In genomic region chr12:24709831-24710508, GRCm38 (mm10) we compare ENCODE assay signal across 7 mouse cellular contexts. TPM values are rescaled to one million over a fixed set of nuclear protein-coding genes. Genes with fewer than 3 reads are reported as not detected.
A peak's percentile ranks its signal among the peaks of the same experiment; 100 is the strongest.
DNase-seq lines count a peak whose midpoint lies in the region; ATAC-seq and TF ChIP-seq lines count a peak whose summit lies in the region.

No protein-coding gene starts in this region.

- H3K36me3 ChIP-seq in MEL (ENCODE audit: control insufficient read depth in 1 of 2, insufficient read depth in 2 of 2, low read length in 2 of 2), result peaks cover 3 to 25% of the 10 kb centered on the region in 2 experiments
- peaks cover 43% of the 10 kb centered on the region for H3K36me3 ChIP-seq in kidney, embryonic 14.5 days (ENCODE audit: control insufficient read depth, insufficient read depth, low read length)
- H3K36me3 ChIP-seq in liver, postnatal 0 days (replicated peaks; ENCODE audit: insufficient read depth, low read length), result peaks cover 44% of the 10 kb centered on the region
- 0 out of 2 replicates have a peak, but pooled peaks cover 4% of the 10 kb centered on the region for H3K36me3 ChIP-seq in neural tube, embryonic 13.5 days

- TF ChIP-seq RAD21 in MEL (IDR thresholded peaks at IDR 0.05; ENCODE audit: low read depth, low read length), result peak; percentile 58

- H3K4me2 ChIP-seq in kidney, embryonic 14.5 days (replicated peaks; ENCODE audit: low read depth, low read length), result peak overlapping the region; percentile 87
- peak overlapping the region; percentile 94 for H3K4me2 ChIP-seq in liver, postnatal 0 days (ENCODE audit: low read depth, low read length)
- peak overlapping the region; percentile 74 for H3K4me2 ChIP-seq in neural tube, embryonic 13.5 days

- peaks cover 32% of the 10 kb centered on the region for H3K79me2 ChIP-seq in MEL (ENCODE audit: control insufficient read depth, insufficient read depth, low read length, poor library complexity)

- peak overlapping the region; percentile 34 to 57; a peak in 3 of 4 replicates for H3K4me3 ChIP-seq in MEL (ENCODE audit: control insufficient read depth in 1 of 2, insufficient read depth in 1 of 2, low read depth in 2 of 2, low read length in 2 of 2)
- H3K4me3 ChIP-seq in cortical plate, adult 2 months (ENCODE audit: insufficient read depth, low read length), result no peak overlapping the region
- H3K4me3 ChIP-seq in kidney, embryonic 14.5 days (ENCODE audit: low read length), result peak overlapping the region; percentile 90
- H3K4me3 ChIP-seq in liver, postnatal 0 days (ENCODE audit: low read depth, low read length), result peak overlapping the region; percentile 98
- peak overlapping the region; percentile 85; the same call in 1 of the 2 replicates for H3K4me3 ChIP-seq in neural tube, embryonic 13.5 days

- no peaks in the 10 kb centered on the region for H3K9me3 ChIP-seq in MEL (replicated peaks; ENCODE audit: insufficient read depth, low read length)
- H3K9me3 ChIP-seq in kidney, embryonic 14.5 days (ENCODE audit: control insufficient read depth, low read length), result no peaks in the 10 kb centered on the region
- H3K9me3 ChIP-seq in liver, postnatal 0 days (ENCODE audit: low read length), result no peaks in the 10 kb centered on the region
- H3K9me3 ChIP-seq in neural tube, embryonic 13.5 days, result no peaks in the 10 kb centered on the region

- TF ChIP-seq POLR2A in MEL (IDR thresholded peaks at IDR 0.05; ENCODE audit: control insufficient read depth in 1 of 2, insufficient read depth in 1 of 2, low read depth in 1 of 2, low read length in 2 of 2, poor library complexity in 1 of 2), result no peak
- no peak for TF ChIP-seq POLR2A in cortical plate, adult 2 months (IDR thresholded peaks at IDR 0.05; ENCODE audit: extremely low read depth, insufficient read depth, low read length)

- peak overlapping the region; percentile 87 for H3K27ac ChIP-seq in MEL (ENCODE audit: control insufficient read depth, low read depth, low read length)
- no peak overlapping the region for H3K27ac ChIP-seq in cortical plate, adult 2 months (ENCODE audit: insufficient read depth, low read length)
- H3K27ac ChIP-seq in kidney, embryonic 14.5 days (ENCODE audit: low read depth, low read length), result no peak overlapping the region
- H3K27ac ChIP-seq in liver, postnatal 0 days (ENCODE audit: low read depth), result peak overlapping the region; percentile 80; the same call in 1 of the 2 replicates
- H3K27ac ChIP-seq in neural tube, embryonic 13.5 days (replicated peaks), result 0 out of 2 replicates have a peak overlapping the region, but pooled peaks have one; percentile 13

- H3K4me1 ChIP-seq in MEL (ENCODE audit: control insufficient read depth in 1 of 2, insufficient read depth in 2 of 2, low read length in 2 of 2), result peaks cover 3 to 22% of the 10 kb centered on the region in 2 experiments
- no peaks in the 10 kb centered on the region; the same call in 1 of the 2 replicates for H3K4me1 ChIP-seq in cortical plate, adult 2 months (ENCODE audit: control insufficient read depth, insufficient read depth, low read length)
- H3K4me1 ChIP-seq in kidney, embryonic 14.5 days (ENCODE audit: control insufficient read depth, insufficient read depth, low read length), result peaks cover 12% of the 10 kb centered on the region; the same call in 1 of the 2 replicates
- H3K4me1 ChIP-seq in liver, postnatal 0 days (ENCODE audit: insufficient read depth), result peaks cover 41% of the 10 kb centered on the region
- H3K4me1 ChIP-seq in neural tube, embryonic 13.5 days (replicated peaks), result peaks cover 35% of the 10 kb centered on the region

- peak; percentile 85 for DNase-seq in CD4-positive helper T cell, adult 2 months (ENCODE audit: low read depth, low spot score)
- DNase-seq in MEL (ENCODE audit: low read depth, low spot score), result peak; percentile 93
- peak; percentile 62 to 77 for DNase-seq in heart, adult 9 months (ENCODE audit: low spot score in 2 of 2)
- peak; percentile 56 for DNase-seq in liver, postnatal 0 days

- WGBS in kidney, embryonic 14.5 days, result 33% methylated on average over 5 of the region's 5 CpGs
- 30% methylated on average over 5 of the region's 5 CpGs for WGBS in liver, postnatal 0 days (ENCODE audit: insufficient replicate concordance)
- 31% methylated on average over 5 of the region's 5 CpGs for WGBS in neural tube, embryonic 13.5 days

- H3K9ac ChIP-seq in MEL (ENCODE audit: control insufficient read depth, low read depth, low read length, poor library complexity, severe bottlenecking), result peak overlapping the region; percentile 98
- H3K9ac ChIP-seq in kidney, embryonic 14.5 days (ENCODE audit: low read depth, low read length), result peak overlapping the region; percentile 90
- peak overlapping the region; percentile 91 for H3K9ac ChIP-seq in liver, postnatal 0 days (replicated peaks)
- no peak overlapping the region for H3K9ac ChIP-seq in neural tube, embryonic 13.5 days

- ATAC-seq in kidney, embryonic 14.5 days (ENCODE audit: low FRiP score, low TSS enrichment), result 0 out of 2 replicates have a peak, but pooled peaks have one; percentile 11
- peak; percentile 35 for ATAC-seq in liver, postnatal 0 days
- no peak for ATAC-seq in neural tube, embryonic 13.5 days (ENCODE audit: low read depth)

- TF ChIP-seq EP300 in MEL (IDR thresholded peaks at IDR 0.05; ENCODE audit: low read depth in 1 of 2, low read length in 2 of 2), result no peak
- TF ChIP-seq EP300 in liver, postnatal 0 days (IDR thresholded peaks at IDR 0.05; ENCODE audit: low read depth), result no peak

- no peaks in the 10 kb centered on the region for H3K27me3 ChIP-seq in MEL (ENCODE audit: control insufficient read depth in 1 of 2, insufficient read depth in 2 of 2, low read length in 2 of 2)
- H3K27me3 ChIP-seq in kidney, embryonic 14.5 days (ENCODE audit: control insufficient read depth, insufficient read depth, low read length), result no peaks in the 10 kb centered on the region
- no peaks in the 10 kb centered on the region for H3K27me3 ChIP-seq in liver, postnatal 0 days (ENCODE audit: insufficient read depth, low read length)
- peaks cover 15% of the 10 kb centered on the region for H3K27me3 ChIP-seq in neural tube, embryonic 13.5 days

- TF ChIP-seq CTCF in MEL (IDR thresholded peaks at IDR 0.05 in 2 of 3, conservative IDR thresholded peaks at IDR 0.05 in 1 of 3; ENCODE audit: control insufficient read depth in 1 of 3, insufficient read depth in 1 of 3, low read depth in 2 of 3, low read length in 3 of 3, poor library complexity in 1 of 3, severe bottlenecking in 1 of 3), result peak; percentile 13 to 82 (median 66); a peak in 4 of 6 replicates
- TF ChIP-seq CTCF in cortical plate, adult 2 months (IDR thresholded peaks at IDR 0.05; ENCODE audit: extremely low read depth, insufficient read depth, low read length), result peak; percentile 42; the same call in 1 of the 2 replicates
- peak; percentile 81 for TF ChIP-seq CTCF in liver, postnatal 0 days (IDR thresholded peaks at IDR 0.05; ENCODE audit: low read depth)

TF ChIP-seq in MEL, 35 proteins besides CTCF, POLR2A, EP300 and RAD21:
- no peak for TF ChIP-seq CHD2 (IDR thresholded peaks at IDR 0.05; ENCODE audit: low read length)
- TF ChIP-seq MYC (IDR thresholded peaks at IDR 0.05; ENCODE audit: low read depth, low read length), result 0 out of 2 replicates have a peak, but pooled peaks have one; percentile 38
- no peak for TF ChIP-seq NELFE (IDR thresholded peaks at IDR 0.05; ENCODE audit: low read depth, low read length)
- TF ChIP-seq ZC3H11A (IDR thresholded peaks at IDR 0.05; ENCODE audit: low read depth, low read length), result peak; percentile 35; the same call in 1 of the 2 replicates
- TF ChIP-seq ZMIZ1 (IDR thresholded peaks at IDR 0.05; ENCODE audit: low read depth, low read length), result no peak
- TF ChIP-seq SMC3 (IDR thresholded peaks at IDR 0.05; ENCODE audit: low read depth, low read length), result peak; percentile 66
- peak; percentile 66; the same call in 1 of the 2 replicates for TF ChIP-seq SIN3A (IDR thresholded peaks at IDR 0.05; ENCODE audit: low read length)
- TF ChIP-seq MXI1 (IDR thresholded peaks at IDR 0.05; ENCODE audit: low read depth, low read length), result 0 out of 2 replicates have a peak, but pooled peaks have one; percentile 28
- TF ChIP-seq TBP (IDR thresholded peaks at IDR 0.05; ENCODE audit: low read depth, low read length), result 0 out of 2 replicates have a peak, but pooled peaks have one; percentile 38
- TF ChIP-seq POLR2AphosphoS5 (IDR thresholded peaks at IDR 0.05; ENCODE audit: borderline replicate concordance, low read depth, low read length), result no peak
- TF ChIP-seq JUND (IDR thresholded peaks at IDR 0.05; ENCODE audit: low read depth, low read length), result no peak
- no peak for TF ChIP-seq ELF1 (IDR thresholded peaks at IDR 0.05; ENCODE audit: low read depth, low read length)

RNA-seq across cellular contexts. Expression of gene Rrm2, which starts 1.9 kb away (rescaled TPM):
- 81.2 and 88.2 TPM in 2 replicates for total RNA-seq in MEL (2012; rRNA removed)
- 100 to 1,000 TPM; 127 to 158 TPM for polyA plus RNA-seq in MEL (2012; ENCODE audit: insufficient read depth in 1 of 2, insufficient read length in 2 of 2, low read depth in 1 of 2, low replicate concordance in 2 of 2, missing spikeins in 1 of 2)
- polyA plus RNA-seq in cortical plate, adult 2 months (2012; rRNA removed), result 1.6 and 1.8 TPM in 2 replicates
- 206 and 236 TPM in 2 replicates for polyA plus RNA-seq in kidney, embryonic 14.5 days (2014; fragmentation: Nextera tagmentation; extraction: Ambion mirVana)
- 235 and 276 TPM in 2 replicates for polyA plus RNA-seq in liver, postnatal 0 days (2015; fragmentation: Nextera tagmentation; extraction: Ambion mirVana)
- 52.2 and 62.1 TPM in 2 replicates for polyA plus RNA-seq in neural tube, embryonic 13.5 days (2015; fragmentation: Nextera tagmentation; extraction: Ambion mirVana)

RNA-seq across cellular contexts. Expression of gene Cys1, which starts 28.4 kb away (rescaled TPM):
- not detected in 2 replicates for total RNA-seq in MEL (2012; rRNA removed)
- not detected for polyA plus RNA-seq in MEL (2012; ENCODE audit: insufficient read depth in 1 of 2, insufficient read length in 2 of 2, low read depth in 1 of 2, low replicate concordance in 2 of 2, missing spikeins in 1 of 2)
- 13.7 and 14.7 TPM in 2 replicates for polyA plus RNA-seq in cortical plate, adult 2 months (2012; rRNA removed)
- 10.7 and 11.8 TPM in 2 replicates for polyA plus RNA-seq in kidney, embryonic 14.5 days (2014; fragmentation: Nextera tagmentation; extraction: Ambion mirVana)
- 0.31 and 0.50 TPM in 2 replicates for polyA plus RNA-seq in liver, postnatal 0 days (2015; fragmentation: Nextera tagmentation; extraction: Ambion mirVana)
- 1.8 and 2.1 TPM in 2 replicates for polyA plus RNA-seq in neural tube, embryonic 13.5 days (2015; fragmentation: Nextera tagmentation; extraction: Ambion mirVana)

RNA-seq across cellular contexts. Expression of gene Klf11, which starts 58.9 kb away (rescaled TPM):
- total RNA-seq in MEL (2012; rRNA removed), result 1.8 and 2.4 TPM in 2 replicates
- polyA plus RNA-seq in MEL (2012; ENCODE audit: insufficient read depth in 1 of 2, insufficient read length in 2 of 2, low read depth in 1 of 2, low replicate concordance in 2 of 2, missing spikeins in 1 of 2), result 1 to 10 TPM in 1 of 2 experiments, not detected in 1; 7.2 TPM
- polyA plus RNA-seq in cortical plate, adult 2 months (2012; rRNA removed), result 6.7 and 7.2 TPM in 2 replicates
- 6.2 and 11.9 TPM in 2 replicates for polyA plus RNA-seq in kidney, embryonic 14.5 days (2014; fragmentation: Nextera tagmentation; extraction: Ambion mirVana)
- polyA plus RNA-seq in liver, postnatal 0 days (2015; fragmentation: Nextera tagmentation; extraction: Ambion mirVana), result 4.0 and 5.3 TPM in 2 replicates
- polyA plus RNA-seq in neural tube, embryonic 13.5 days (2015; fragmentation: Nextera tagmentation; extraction: Ambion mirVana), result 14.9 and 16.9 TPM in 2 replicates

Comparison
In these comparisons a context has a peak if more than half of its experiments do, and no peak if none do; other contexts are left out.
1. H3K27ac ChIP-seq: peak in MEL (single experiment), liver, postnatal 0 days (single experiment) and neural tube, embryonic 13.5 days (single experiment); none in cortical plate, adult 2 months (single experiment) and kidney, embryonic 14.5 days (single experiment).
2. RNA of gene Rrm2, which starts 1.9 kb away (polyA plus RNA-seq): 235 to 276 TPM in liver, postnatal 0 days, 206 to 236 TPM in kidney, embryonic 14.5 days, 127 to 158 TPM in MEL and 52.2 to 62.1 TPM in neural tube, embryonic 13.5 days; 1.6 to 1.8 TPM in cortical plate, adult 2 months; every median in the first group is over 10 times any median in the second.
3. Peak in every context shown above with its lines, with median percentiles within 50 percentile points of each other: DNase-seq, CTCF ChIP-seq and H3K4me2 ChIP-seq.